Mouse (Mus musculus) MEL (cell line): Measurements from ENCODE around the gene Cenpa. TPM values are rescaled to one million over a fixed set of nuclear protein-coding genes. Genes with fewer than 3 reads are reported as not detected.

Experiments
- DNase-seq: peaks from one replicate; pipeline ENCODE4 v3.0.0; 2011; ENCODE audit warnings: low read depth, low spot score
- H3K27ac ChIP-seq: 2 replicates; pipeline ENCODE4 v1.5.1; 2012; ENCODE audit warnings: low read depth, mild to moderate bottlenecking, control low read depth, low read length, moderate library complexity; ENCODE audit not compliant: control insufficient read depth
- H3K27me3 ChIP-seq, 2 experiments: fragments of 150-350 bp in 1 of 2; sonication (generic) in 1 of 2; 2 replicates each; pipeline ENCODE4 v1.6.1; 2012; ENCODE audit warnings: low read length in 2 of 2, mild to moderate bottlenecking in 2 of 2, improper control_type of control experiment in 1 of 2, moderate library complexity in 1 of 2; ENCODE audit not compliant: insufficient read depth in 2 of 2, control insufficient read depth in 1 of 2
- H3K36me3 ChIP-seq, 2 experiments: 2 replicates each; pipeline ENCODE4 v1.6.1; 2012 to 2014; ENCODE audit warnings: low read length in 2 of 2, improper control_type of control experiment in 1 of 2, inconsistent platforms in 1 of 2, mild to moderate bottlenecking in 1 of 2; ENCODE audit not compliant: insufficient read depth in 2 of 2, control insufficient read depth in 1 of 2
- H3K4me1 ChIP-seq, 2 experiments: fragments of 150-350 bp in 1 of 2; sonication (generic) in 1 of 2; 2 replicates each; pipeline ENCODE4 v1.6.1; 2012; ENCODE audit warnings: low read length in 2 of 2, improper control_type of control experiment in 1 of 2, mild to moderate bottlenecking in 1 of 2; ENCODE audit not compliant: insufficient read depth in 2 of 2, control insufficient read depth in 1 of 2
- H3K4me3 ChIP-seq, 2 experiments: fragments of 150-350 bp in 1 of 2; sonication (generic) in 1 of 2; 2 replicates each; pipeline ENCODE4 v1.5.1; 2012; ENCODE audit warnings: low read depth in 2 of 2, low read length in 2 of 2, mild to moderate bottlenecking in 2 of 2, moderate library complexity in 2 of 2, control low read depth in 1 of 2, improper control_type of control experiment in 1 of 2; ENCODE audit not compliant: control insufficient read depth in 1 of 2, insufficient read depth in 1 of 2
- H3K79me2 ChIP-seq: 2 replicates; pipeline ENCODE4 v1.6.1; 2012; ENCODE audit warnings: mild to moderate bottlenecking, low read length, moderate library complexity; ENCODE audit not compliant: control insufficient read depth, poor library complexity, insufficient read depth
- H3K9ac ChIP-seq: 2 replicates; pipeline ENCODE4 v1.6.1; 2012; ENCODE audit warnings: low read depth, mild to moderate bottlenecking, control low read depth, low read length, moderate library complexity; ENCODE audit not compliant: control insufficient read depth, poor library complexity, severe bottlenecking
- H3K9me3 ChIP-seq: fragments of 150-350 bp; sonication (generic); replicated peaks from 2 replicates; pipeline ENCODE4 v1.6.1; 2012; ENCODE audit warnings: mild to moderate bottlenecking, low read length, improper control_type of control experiment, moderate library complexity; ENCODE audit not compliant: insufficient read depth
- BHLHE40 ChIP-seq: IDR thresholded peaks from 2 replicates; pipeline ENCODE4 v1.6.1; 2012; ENCODE audit warnings: low read depth, mild to moderate bottlenecking, inconsistent platforms, low read length, improper control_type of control experiment, borderline replicate concordance
- CHD1 ChIP-seq: IDR thresholded peaks from 2 replicates; pipeline ENCODE4 v1.6.1; 2012; ENCODE audit warnings: low read depth, mild to moderate bottlenecking, inconsistent platforms, low read length, improper control_type of control experiment
- CHD2 ChIP-seq: IDR thresholded peaks from 2 replicates; pipeline ENCODE4 v1.6.1; 2011; ENCODE audit warnings: low read length, improper control_type of control experiment
- ETS1 ChIP-seq: IDR thresholded peaks from 2 replicates; pipeline ENCODE4 v1.6.1; 2012; ENCODE audit warnings: low read depth, mild to moderate bottlenecking, inconsistent platforms, low read length, improper control_type of control experiment, moderate library complexity
- GATA1 ChIP-seq: IDR thresholded peaks from 2 replicates; pipeline ENCODE4 v1.6.1; 2011; ENCODE audit warnings: low read depth, low read length, improper control_type of control experiment
- KAT2A ChIP-seq: conservative IDR thresholded peaks from 2 replicates; pipeline ENCODE4 v1.6.1; 2012; ENCODE audit warnings: low read depth, low read length, improper control_type of control experiment, inconsistent platforms
- MAFK ChIP-seq: IDR thresholded peaks from 2 replicates; pipeline ENCODE4 v1.6.1; 2011; ENCODE audit warnings: low read depth, mild to moderate bottlenecking, low read length, improper control_type of control experiment, borderline replicate concordance
- MAX ChIP-seq: IDR thresholded peaks from 2 replicates; pipeline ENCODE4 v1.6.1; 2011; ENCODE audit warnings: low read length, improper control_type of control experiment
- MXI1 ChIP-seq: IDR thresholded peaks from 2 replicates; pipeline ENCODE4 v1.6.1; 2011; ENCODE audit warnings: mild to moderate bottlenecking, low read depth, low read length, improper control_type of control experiment
- MYC ChIP-seq: IDR thresholded peaks from 2 replicates; pipeline ENCODE4 v1.6.1; 2011; ENCODE audit warnings: low read depth, mild to moderate bottlenecking, low read length, improper control_type of control experiment, moderate library complexity
- NELFE ChIP-seq: IDR thresholded peaks from 2 replicates; pipeline ENCODE4 v1.6.1; 2011; ENCODE audit warnings: low read depth, low read length, improper control_type of control experiment
- POLR2AphosphoS5 ChIP-seq: IDR thresholded peaks from 2 replicates; pipeline ENCODE4 v1.6.1; 2012; ENCODE audit warnings: low read depth, borderline replicate concordance, mild to moderate bottlenecking, inconsistent platforms, low read length, moderate library complexity, mixed read lengths
- RAD21 ChIP-seq: IDR thresholded peaks from 2 replicates; pipeline ENCODE4 v1.6.1; 2011; ENCODE audit warnings: mild to moderate bottlenecking, low read depth, low read length, improper control_type of control experiment
- RCOR1 ChIP-seq: IDR thresholded peaks from 2 replicates; pipeline ENCODE4 v1.6.1; 2012; ENCODE audit warnings: low read depth, mild to moderate bottlenecking, inconsistent platforms, low read length, improper control_type of control experiment
- SMC3 ChIP-seq: IDR thresholded peaks from 2 replicates; pipeline ENCODE4 v1.6.1; 2011; ENCODE audit warnings: low read depth, low read length, improper control_type of control experiment
- TBP ChIP-seq: IDR thresholded peaks from 2 replicates; pipeline ENCODE4 v1.8.0; 2011; ENCODE audit warnings: low read depth, low read length, improper control_type of control experiment
- USF1 ChIP-seq: IDR thresholded peaks from 2 replicates; pipeline ENCODE4 v1.6.1; 2014; ENCODE audit warnings: low read depth, mild to moderate bottlenecking, inconsistent platforms, low read length, improper control_type of control experiment, moderate library complexity
- USF2 ChIP-seq, 2 experiments: IDR thresholded peaks; 2 replicates each; pipeline ENCODE4 v1.6.1; 2011 to 2012; ENCODE audit warnings: improper control_type of control experiment in 2 of 2, low read length in 2 of 2, borderline replicate concordance in 1 of 2, inconsistent platforms in 1 of 2, low read depth in 1 of 2, mild to moderate bottlenecking in 1 of 2; ENCODE audit not compliant: insufficient read depth in 1 of 2
- ZMIZ1 ChIP-seq: IDR thresholded peaks from 2 replicates; pipeline ENCODE4 v1.6.1; 2012; ENCODE audit warnings: low read depth, mild to moderate bottlenecking, inconsistent platforms, low read length, improper control_type of control experiment, moderate library complexity
- ZNF384 ChIP-seq: IDR thresholded peaks from 2 replicates; pipeline ENCODE4 v1.6.1; 2012; ENCODE audit warnings: low read depth, mild to moderate bottlenecking, inconsistent platforms, low read length, improper control_type of control experiment
- polyA plus RNA-seq, 2 experiments: library from polyadenylated mRNA; stranded (reverse) in 1 of 2; unstranded in 1 of 2; fragments of >175 nt in 1 of 2; fragments of >200 nt in 1 of 2; gene quantifications; 2 replicates each; pipeline versions ENCODE4 v1.2.1 to v1.2.4; 2012; ENCODE audit warnings: low replicate concordance in 2 of 2, low read depth in 1 of 2; ENCODE audit not compliant: insufficient read length in 2 of 2, insufficient read depth in 1 of 2, missing spikeins in 1 of 2
- total RNA-seq: library from RNA; depleted of rRNA; stranded (reverse); fragments of 300-350 nt; gene quantifications from 2 replicates; pipeline ENCODE4 v1.2.3, GENCODE M21; 2012

The Cenpa gene
- total and polyA plus RNA-seq, 3 experiments = 100 to 566 (median 341) TPM

GRCm38 (mm10) chr5:30660278-30660677, 6.3 kb upstream of the Cenpa start:
- no peak for TF ChIP-seq RAD21
- TF ChIP-seq, all 39 proteins: peak for 0
- H3K79me2 ChIP-seq = no peaks in the 10 kb centered on the region
- H3K4me1 ChIP-seq = peaks cover 0 to 4% of the 10 kb centered on the region in 2 experiments; a peak in 2 of 4 replicates
- no peak overlapping the region for H3K4me3 ChIP-seq
- no peaks in the 10 kb centered on the region for H3K27me3 ChIP-seq
- H3K27ac ChIP-seq = no peak overlapping the region
- no peaks in the 10 kb centered on the region for H3K9me3 ChIP-seq
- H3K9ac ChIP-seq = no peak overlapping the region
- DNase-seq = no peak
- H3K36me3 ChIP-seq = no peaks in the 10 kb centered on the region

- DNase-seq = no peak
- Histone ChIP-seq H3K27me3 (no peaks in the 10 kb centered on the region), H3K79me2 (no peaks in the 10 kb centered on the region; the same call in 1 of the 2 replicates), H3K9ac (no peak overlapping the region), H3K36me3 (peaks cover 0 to 3% of the 10 kb centered on the region in 2 experiments; a peak in 2 of 4 replicates), H3K4me1 (peaks cover 3 to 4% of the 10 kb centered on the region in 2 experiments; a peak in 3 of 4 replicates), H3K4me3 (no peak overlapping the region), H3K9me3 (no peaks in the 10 kb centered on the region), H3K27ac (no peak overlapping the region)
- no peak for TF ChIP-seq MAX
- TF ChIP-seq RCOR1 = no peak
- no peak for TF ChIP-seq SMC3
- no peak for TF ChIP-seq ETS1
- no peak for TF ChIP-seq TBP
- TF ChIP-seq MXI1 = no peak
- TF ChIP-seq USF1 = no peak
- no peak for TF ChIP-seq KAT2A
- no peak for TF ChIP-seq CHD1
- no peak for TF ChIP-seq CHD2
- no peak for TF ChIP-seq BHLHE40
- TF ChIP-seq NELFE = no peak
- no peak for TF ChIP-seq RAD21
- no peak for TF ChIP-seq MYC
- no peak for TF ChIP-seq MAFK
- TF ChIP-seq USF2 (IDR thresholded peaks at IDR 0.05; ENCODE audit: borderline replicate concordance in 1 of 2, insufficient read depth in 1 of 2, low read depth in 1 of 2, low read length in 2 of 2) = no peak
- TF ChIP-seq ZNF384 = no peak
- no peak for TF ChIP-seq ZMIZ1
- TF ChIP-seq POLR2AphosphoS5 = no peak
- TF ChIP-seq GATA1 = no peak
These were observed 5.8 kb upstream of the Cenpa start for GRCm38 (mm10) chr5:30660813-30661212.
